Mouse (Mus musculus): ENCODE measurements around the gene Vrk1. TPM values are rescaled to one million over a fixed set of nuclear protein-coding genes. Genes with fewer than 3 reads are reported as not detected.

Gene Vrk1
- polyA plus RNA-seq, 1 experiment from 2014 or later: 37.1 TPM

Other genes with a start within 250 kb of the Vrk1 start
- 118 and 120 TPM in 2 replicates for gene Papola, start 225.5 kb upstream of the Vrk1 start, polyA plus RNA-seq (2014; fragmentation: Nextera tagmentation; extraction: Ambion mirVana)